Mouse (Mus musculus) olfactory bulb, adult 2 months (tissue): Measurements from ENCODE around the gene Chst4. TPM values are rescaled to one million over a fixed set of nuclear protein-coding genes. Genes with fewer than 3 reads are reported as not detected.
A peak's percentile ranks its signal among the peaks of the same experiment; 100 is the strongest.

Experiments
- H3K27ac ChIP-seq: fragments of 200-500 bp; 2 replicates; pipeline ENCODE4 v1.5.1; 2012; ENCODE audit warnings: low read depth, low read length; ENCODE audit not compliant: insufficient read depth
- H3K4me1 ChIP-seq: fragments of 200-500 bp; 2 replicates; pipeline ENCODE4 v1.6.1; 2012; ENCODE audit warnings: low read length; ENCODE audit not compliant: control insufficient read depth, insufficient read depth
- H3K4me3 ChIP-seq: fragments of 200-500 bp; 2 replicates; pipeline ENCODE4 v1.5.1; 2012; ENCODE audit warnings: mild to moderate bottlenecking, low read depth, low read length, moderate library complexity; ENCODE audit not compliant: insufficient read depth
- CTCF ChIP-seq: fragments of 200-500 bp; IDR thresholded peaks from 2 replicates; pipeline ENCODE4 v1.5.1; 2012; ENCODE audit warnings: low read depth, mild to moderate bottlenecking, low read length, moderate library complexity; ENCODE audit not compliant: insufficient read depth
- POLR2A ChIP-seq: fragments of 200-500 bp; IDR thresholded peaks from 2 replicates; pipeline ENCODE4 v1.6.1; 2012; ENCODE audit warnings: mild to moderate bottlenecking, low read depth, low read length, moderate library complexity; ENCODE audit not compliant: insufficient read depth
- WGBS: fragments of 180-500 bp; shearing (Covaris S2); methylation state at CpG from one replicate; pipeline ENCODE4 v1.1.7; 2018; 5-methylcytosine and 5-hydroxymethylcytosine counted together
- polyA plus RNA-seq: library from polyadenylated mRNA; stranded (reverse); fragments of >200 nt; gene quantifications from 2 replicates; pipeline ENCODE4 v1.2.4, GENCODE M21; 2012; ENCODE audit warnings: low replicate concordance; ENCODE audit not compliant: missing spikeins, insufficient read depth, insufficient read length

The Chst4 gene
- polyA plus RNA-seq, 1 experiment = not detected

GRCm38 (mm10) chr8:109992166-109992565 lies 47.4 kb downstream of the Chst4 start:
- H3K27ac ChIP-seq = no peak overlapping the region
- no peaks in the 10 kb centered on the region for H3K4me1 ChIP-seq
- 50% methylated on average over 5 of the region's 5 CpGs for WGBS
- TF ChIP-seq CTCF (no peak), POLR2A (no peak)
- H3K4me3 ChIP-seq = no peak overlapping the region

- Histone ChIP-seq H3K4me1 (peaks cover 2% of the 10 kb centered on the region; the same call in 1 of the 2 replicates), H3K4me3 (no peak within 1 kb of the TSS), H3K27ac (no peak within 1 kb of the TSS)
- TF ChIP-seq CTCF = no peak
- TF ChIP-seq POLR2A = no peak
- WGBS = 83% methylated on average over 8 of the region's 8 CpGs
Observed at GRCm38 (mm10) chr8:109990224-109990623, 49.3 kb downstream of the Chst4 start, which contains the start of gene Tat. TSS of gene Tat (plus strand) at chr8:109990437.

- 95% methylated on average over 8 of the region's 8 CpGs for WGBS
- Histone ChIP-seq H3K4me1 (peaks cover 2% of the 10 kb centered on the region; the same call in 1 of the 2 replicates), H3K27ac (no peak overlapping the region), H3K4me3 (no peak overlapping the region)
- TF ChIP-seq POLR2A (no peak), CTCF (no peak)
Observed at GRCm38 (mm10) chr8:109989151-109989550, 50.4 kb downstream of the Chst4 start.

- WGBS = 89% methylated on average over 7 of the region's 7 CpGs
- H3K4me3 ChIP-seq = no peak overlapping the region
- TF ChIP-seq CTCF (no peak), POLR2A (no peak)
- peaks cover 2% of the 10 kb centered on the region; the same call in 1 of the 2 replicates for H3K4me1 ChIP-seq
- H3K27ac ChIP-seq = no peak overlapping the region
Observed at GRCm38 (mm10) chr8:109987776-109988175, 51.8 kb downstream of the Chst4 start.

- Histone ChIP-seq H3K27ac (no peak overlapping the region), H3K4me3 (no peak overlapping the region), H3K4me1 (peaks cover 2% of the 10 kb centered on the region; the same call in 1 of the 2 replicates)
- no peak for TF ChIP-seq POLR2A
- WGBS = 44% methylated on average over 7 of the region's 7 CpGs
Observed at GRCm38 (mm10) chr8:109986384-109986783, 53.2 kb downstream of the Chst4 start.

GRCm38 (mm10) chr8:109983944-109984343 lies 55.6 kb downstream of the Chst4 start:
- 30% methylated on average over 5 of the region's 5 CpGs for WGBS
- TF ChIP-seq POLR2A = no peak
- no peak for TF ChIP-seq CTCF
- H3K4me1 ChIP-seq = peaks cover 2% of the 10 kb centered on the region; the same call in 1 of the 2 replicates
- H3K27ac ChIP-seq = 0 out of 2 replicates have a peak overlapping the region, but pooled peaks have one; percentile 17
- no peak overlapping the region for H3K4me3 ChIP-seq

GRCm38 (mm10) chr8:109982386-109983105 lies 57.0 kb downstream of the Chst4 start:
- TF ChIP-seq CTCF (no peak), POLR2A (no peak)
- no peak overlapping the region for H3K4me3 ChIP-seq
- H3K27ac ChIP-seq = no peak overlapping the region
- peaks cover 2% of the 10 kb centered on the region; the same call in 1 of the 2 replicates for H3K4me1 ChIP-seq
- 53% methylated on average over 15 of the region's 15 CpGs for WGBS

- TF ChIP-seq CTCF = no peak
- TF ChIP-seq POLR2A = no peak
Observed at GRCm38 (mm10) chr8:109979339-109979738, 60.2 kb downstream of the Chst4 start.

More at GRCm38 (mm10) chr8:109979339-109979738, 60.2 kb downstream of the Chst4 start:
- Histone ChIP-seq H3K4me1 (no peaks in the 10 kb centered on the region; the same call in 1 of the 2 replicates), H3K27ac (no peak overlapping the region), H3K4me3 (no peak overlapping the region)
- 87% methylated on average over 6 of the region's 6 CpGs for WGBS

Other genes with a start within 250 kb of the Chst4 start
- not detected in 2 replicates for gene Phlpp2, start 171.2 kb downstream of the Chst4 start, polyA plus RNA-seq
- gene Marveld3, start 77.5 kb downstream of the Chst4 start, polyA plus RNA-seq = not detected in 2 replicates
- not detected in 2 replicates for gene Tat, start 49.3 kb downstream of the Chst4 start, polyA plus RNA-seq
- gene Zfp612, start 40.0 kb upstream of the Chst4 start, polyA plus RNA-seq = not detected in 2 replicates
- not detected in 2 replicates for gene Gm21964, start 61.5 kb upstream of the Chst4 start, polyA plus RNA-seq
- not detected in 2 replicates for gene Gm17720, start 63.0 kb upstream of the Chst4 start, polyA plus RNA-seq
- gene Calb2, start 128.5 kb upstream of the Chst4 start, polyA plus RNA-seq = not detected in 2 replicates
- not detected in 2 replicates for gene Cmtr2, start 175.9 kb upstream of the Chst4 start, polyA plus RNA-seq
- not detected in 2 replicates for gene Hydin, start 227.2 kb upstream of the Chst4 start, polyA plus RNA-seq